12 mouse cellular contexts compared by ENCODE assay signal in genomic region chr1:85928688-85929065, GRCm38 (mm10). TPM values are rescaled to one million over a fixed set of nuclear protein-coding genes. Genes with fewer than 3 reads are reported as not detected.
DNase-seq lines count a peak whose midpoint lies in the region; ATAC-seq and TF ChIP-seq lines count a peak whose summit lies in the region.
"Had no signal": no experiment of that assay in that cellular context is flagged by ENCODE, and none has a peak within 500 bp of the region (broad histone marks: within the 10 kb centered on the region; RNA-seq: fewer than 3 reads in every experiment).

No protein-coding gene starts in this region.

- H3K79me2 ChIP-seq in CH12.LX (replicated peaks; ENCODE audit: control insufficient read depth, extremely low read depth, insufficient read depth, poor library complexity, severe bottlenecking), result no peaks in the 10 kb centered on the region

- WGBS in hindbrain, embryonic 14.5 days, result 42% methylated on average over 4 of the region's 4 CpGs
- 32% methylated on average over 4 of the region's 4 CpGs for WGBS in neural tube, embryonic 13.5 days

- H3K27ac ChIP-seq in CH12.LX (ENCODE audit: insufficient read depth, low read depth), result no peak overlapping the region
- peak overlapping the region; percentile 64 for H3K27ac ChIP-seq in cortical plate, adult 2 months (ENCODE audit: insufficient read depth, low read length)
- H3K27ac ChIP-seq in hindbrain, embryonic 14.5 days, result peak overlapping the region; percentile 90
- H3K27ac ChIP-seq in neural tube, embryonic 13.5 days (replicated peaks), result peak overlapping the region; percentile 75
- H3K27ac ChIP-seq: embryonic facial prominence, embryonic 15.5 days had no signal

- H3K27me3 ChIP-seq in CH12.LX (replicated peaks), result no peaks in the 10 kb centered on the region
- H3K27me3 ChIP-seq in hindbrain, embryonic 14.5 days (ENCODE audit: control insufficient read depth, insufficient read depth, low read length), result no peaks in the 10 kb centered on the region
- peaks cover 13% of the 10 kb centered on the region; the same call in 1 of the 2 replicates for H3K27me3 ChIP-seq in neural tube, embryonic 13.5 days
- H3K27me3 ChIP-seq: embryonic facial prominence, embryonic 15.5 days had no signal

- no peaks in the 10 kb centered on the region for H3K9me3 ChIP-seq in CH12.LX (replicated peaks; ENCODE audit: low read length)
- H3K9me3 ChIP-seq in hindbrain, embryonic 14.5 days (ENCODE audit: control insufficient read depth, low read length), result no peaks in the 10 kb centered on the region
- no peaks in the 10 kb centered on the region for H3K9me3 ChIP-seq in neural tube, embryonic 13.5 days
- H3K9me3 ChIP-seq: embryonic facial prominence, embryonic 15.5 days had no signal

- H3K36me3 ChIP-seq in CH12.LX (replicated peaks in 1 of 2; ENCODE audit: control insufficient read depth in 1 of 2, insufficient read depth in 1 of 2, low read length in 1 of 2), result peaks cover 0 to 2% of the 10 kb centered on the region in 2 experiments
- H3K36me3 ChIP-seq in hindbrain, embryonic 14.5 days (replicated peaks; ENCODE audit: control insufficient read depth, insufficient read depth), result no peaks in the 10 kb centered on the region
- no peaks in the 10 kb centered on the region for H3K36me3 ChIP-seq in neural tube, embryonic 13.5 days
- H3K36me3 ChIP-seq: embryonic facial prominence, embryonic 15.5 days had no signal

- no peak overlapping the region for H3K9ac ChIP-seq in CH12.LX (ENCODE audit: insufficient read depth, low read depth)
- no peak overlapping the region for H3K9ac ChIP-seq in hindbrain, embryonic 14.5 days
- H3K9ac ChIP-seq in neural tube, embryonic 13.5 days, result no peak overlapping the region
- H3K9ac ChIP-seq: embryonic facial prominence, embryonic 15.5 days; lung, embryonic 14.5 days had no signal

- peak; percentile 21 for ATAC-seq in hindbrain, embryonic 14.5 days (ENCODE audit: low FRiP score)
- ATAC-seq in neural tube, embryonic 13.5 days (ENCODE audit: low read depth), result peak; percentile 44

- peaks cover 2 to 37% of the 10 kb centered on the region in 2 experiments; a peak in 3 of 4 replicates for H3K4me1 ChIP-seq in CH12.LX (ENCODE audit: control insufficient read depth in 1 of 2, insufficient read depth in 2 of 2)
- H3K4me1 ChIP-seq in cortical plate, adult 2 months (ENCODE audit: control insufficient read depth, insufficient read depth, low read length), result peaks cover 22% of the 10 kb centered on the region
- peaks cover 37% of the 10 kb centered on the region for H3K4me1 ChIP-seq in hindbrain, embryonic 14.5 days (replicated peaks; ENCODE audit: control insufficient read depth, insufficient read depth, low read length)
- H3K4me1 ChIP-seq in neural tube, embryonic 13.5 days (replicated peaks), result peaks cover 36% of the 10 kb centered on the region

- no peak overlapping the region for H3K4me2 ChIP-seq in CH12.LX (ENCODE audit: insufficient read depth, low read depth, poor library complexity, severe bottlenecking)
- 0 out of 2 replicates have a peak overlapping the region, but pooled peaks have one; percentile 24 for H3K4me2 ChIP-seq in hindbrain, embryonic 14.5 days (replicated peaks)
- H3K4me2 ChIP-seq in neural tube, embryonic 13.5 days, result peak overlapping the region; percentile 9; the same call in 1 of the 2 replicates
- H3K4me2 ChIP-seq: embryonic facial prominence, embryonic 15.5 days; lung, embryonic 14.5 days had no signal

- no peak for TF ChIP-seq RAD21 in CH12.LX (IDR thresholded peaks at IDR 0.05; ENCODE audit: low read depth, low read length)

- TF ChIP-seq CTCF in CH12.LX (conservative IDR thresholded peaks at IDR 0.05 in 1 of 2, IDR thresholded peaks at IDR 0.05 in 1 of 2; ENCODE audit: low read depth in 2 of 2, low read length in 2 of 2), result no peak
- TF ChIP-seq CTCF in cortical plate, adult 2 months (IDR thresholded peaks at IDR 0.05; ENCODE audit: extremely low read depth, insufficient read depth, low read length), result no peak

- dilution Hi-C loops in CH12.LX (cut with MboI; ENCODE audit: extremely low pct_ligation_motif_present, extremely low pct_unique_long_range_greater_than_20kb, low sequenced_read_pairs), result no loop called here

- DNase-seq in CH12.LX (ENCODE audit: extremely low read depth), result peak; percentile 23
- no peak for DNase-seq in hindbrain, embryonic 14.5 days (ENCODE audit: low spot score)
- no peak for DNase-seq in cerebellum, adult 11-12 months
- no peak for DNase-seq in urinary bladder, postnatal 14 days (ENCODE audit: low spot score)
- no peak for DNase-seq in gastrocnemius, postnatal 25 days

- no peak for TF ChIP-seq POLR2A in CH12.LX (IDR thresholded peaks at IDR 0.05; ENCODE audit: low read depth, low read length)
- TF ChIP-seq POLR2A in cortical plate, adult 2 months (IDR thresholded peaks at IDR 0.05; ENCODE audit: extremely low read depth, insufficient read depth, low read length), result no peak

- in situ Hi-C loops in CH12.LX (cut with MboI; ENCODE audit: low pct_ligation_motif_present, low pct_unique_long_range_greater_than_20kb, low sequenced_read_pairs), result no loop called here

- TF ChIP-seq EP300 in CH12.LX (IDR thresholded peaks at IDR 0.05; ENCODE audit: low read length), result no peak

- H3K4me3 ChIP-seq in CH12.LX (replicated peaks in 1 of 3; ENCODE audit: low read depth in 2 of 3, low read length in 2 of 3, poor library complexity in 1 of 3), result no peak overlapping the region
- H3K4me3 ChIP-seq in cortical plate, adult 2 months (ENCODE audit: insufficient read depth, low read length), result no peak overlapping the region
- H3K4me3 ChIP-seq in hindbrain, embryonic 14.5 days (replicated peaks; ENCODE audit: low read length), result no peak overlapping the region
- no peak overlapping the region for H3K4me3 ChIP-seq in neural tube, embryonic 13.5 days
- H3K4me3 ChIP-seq: embryonic facial prominence, embryonic 15.5 days had no signal

TF ChIP-seq in CH12.LX, 34 proteins besides CTCF, POLR2A, EP300 and RAD21:
- TF ChIP-seq MAFK (IDR thresholded peaks at IDR 0.05; ENCODE audit: insufficient replicate concordance, low read length), result no peak
- no peak for TF ChIP-seq JUND (conservative IDR thresholded peaks at IDR 0.05; ENCODE audit: low read depth, low read length)
- TF ChIP-seq KAT2A (IDR thresholded peaks at IDR 0.05; ENCODE audit: insufficient replicate concordance, low read length), result no peak
- TF ChIP-seq SIN3A (IDR thresholded peaks at IDR 0.05; ENCODE audit: low read length), result no peak
- no peak for TF ChIP-seq ZC3H11A (IDR thresholded peaks at IDR 0.05; ENCODE audit: low read depth, low read length)
- TF ChIP-seq NRF1 (IDR thresholded peaks at IDR 0.05; ENCODE audit: low read depth, low read length), result no peak
- no peak for TF ChIP-seq MYC (IDR thresholded peaks at IDR 0.05; ENCODE audit: low read depth, low read length)
- TF ChIP-seq CHD1 (IDR thresholded peaks at IDR 0.05; ENCODE audit: low read depth, low read length), result no peak
- TF ChIP-seq TBP (conservative IDR thresholded peaks at IDR 0.05; ENCODE audit: low read depth, low read length), result no peak
- TF ChIP-seq MAZ (IDR thresholded peaks at IDR 0.05; ENCODE audit: low read depth, low read length), result no peak

RNA-seq across cellular contexts. Expression of gene 4933407L21Rik, which starts 0.4 kb away (rescaled TPM):
- total RNA-seq in CH12.LX (2012; rRNA removed) (0.08 and 0.17 TPM in 2 replicates), CH12.LX (2014; rRNA removed) (0.19 and 0.36 TPM in 2 replicates)
- polyA plus RNA-seq in CH12.LX (2012; ENCODE audit: insufficient read length, low read depth), result 0.31 and 0.71 TPM in 2 replicates
- polyA plus RNA-seq in cortical plate, adult 2 months (2012; rRNA removed), result 6.6 and 7.8 TPM in 2 replicates
- 4.8 and 7.5 TPM in 2 replicates for polyA plus RNA-seq in hindbrain, embryonic 14.5 days (2014; fragmentation: Nextera tagmentation; extraction: Ambion mirVana)
- 2.7 and 3.5 TPM in 2 replicates for polyA plus RNA-seq in neural tube, embryonic 13.5 days (2015; fragmentation: Nextera tagmentation; extraction: Ambion mirVana)
- not detected for total RNA-seq in gastrocnemius, postnatal 25 days (2021)
- total RNA-seq: granulocyte monocyte progenitor cell, adult 5-6 weeks; hematopoietic stem cell, adult 5-6 weeks; MEL had no signal
- polyA plus RNA-seq: lung, embryonic 14.5 days had no signal

RNA-seq across cellular contexts. Expression of gene Gpr55, which starts 32.1 kb away (rescaled TPM):
- total RNA-seq in CH12.LX (2012; rRNA removed) (24.3 and 25.6 TPM in 2 replicates), CH12.LX (2014; rRNA removed) (16.2 and 16.4 TPM in 2 replicates)
- 17.3 and 20.3 TPM in 2 replicates for polyA plus RNA-seq in CH12.LX (2012; ENCODE audit: insufficient read length, low read depth)
- 0.08 and 0.13 TPM in 2 replicates for polyA plus RNA-seq in cortical plate, adult 2 months (2012; rRNA removed)
- polyA plus RNA-seq in hindbrain, embryonic 14.5 days (2014; fragmentation: Nextera tagmentation; extraction: Ambion mirVana), result 0.09 and 0.13 TPM in 2 replicates
- 0.12 TPM in 1 of 2 replicates, not detected in the other for polyA plus RNA-seq in neural tube, embryonic 13.5 days (2015; fragmentation: Nextera tagmentation; extraction: Ambion mirVana)
- not detected for total RNA-seq in gastrocnemius, postnatal 25 days (2021)
- total RNA-seq: granulocyte monocyte progenitor cell, adult 5-6 weeks had no signal
- polyA plus RNA-seq: lung, embryonic 14.5 days had no signal

RNA-seq across cellular contexts. Expression of gene Itm2c, which starts 34.6 kb away (rescaled TPM):
- 83.3 and 107 TPM in 2 replicates for total RNA-seq in CH12.LX (2012; rRNA removed)
- 87.9 and 96.2 TPM in 2 replicates for total RNA-seq in CH12.LX (2014; rRNA removed)
- polyA plus RNA-seq in CH12.LX (2012; ENCODE audit: insufficient read length, low read depth), result 72.1 and 76.6 TPM in 2 replicates
- polyA plus RNA-seq in cortical plate, adult 2 months (2012; rRNA removed), result 835 and 861 TPM in 2 replicates
- 124 and 127 TPM in 2 replicates for polyA plus RNA-seq in hindbrain, embryonic 14.5 days (2014; fragmentation: Nextera tagmentation; extraction: Ambion mirVana)
- polyA plus RNA-seq in neural tube, embryonic 13.5 days (2015; fragmentation: Nextera tagmentation; extraction: Ambion mirVana), result 148 and 155 TPM in 2 replicates
- total RNA-seq in gastrocnemius, postnatal 25 days (2021), result 10 to 100 TPM; 21.2 to 22.6 TPM

Comparison
In these comparisons a context has a peak if more than half of its experiments do, and no peak if none do; other contexts are left out.
1. RNA of gene Gpr55, which starts 32.1 kb away (polyA plus RNA-seq): 17.3 to 20.3 TPM in CH12.LX; 0.09 to 0.13 TPM in hindbrain, embryonic 14.5 days, 0.08 to 0.13 TPM in cortical plate, adult 2 months and 0.12 TPM in neural tube, embryonic 13.5 days; every median in the first group is over 10 times any median in the second.